Mouse (Mus musculus) megakaryocyte, embryonic 14.5 days (primary cell): ENCODE measurements around the gene Ppp1r9a. TPM values are rescaled to one million over a fixed set of nuclear protein-coding genes. Genes with fewer than 3 reads are reported as not detected.

Experiments used
- H3K27me3 ChIP-seq: replicated peaks from 2 replicates; pipeline ENCODE3; 2012; ENCODE audit warnings: inconsistent platforms
- H3K36me3 ChIP-seq: replicated peaks from 2 replicates; pipeline ENCODE3; 2012; ENCODE audit warnings: low read length, inconsistent platforms, mixed read lengths
- H3K4me1 ChIP-seq: 2 replicates; pipeline ENCODE4 v1.6.1; 2012; ENCODE audit warnings: inconsistent platforms
- H3K4me3 ChIP-seq: replicated peaks from 2 replicates; pipeline ENCODE3; 2012; ENCODE audit warnings: moderate library complexity, mild to moderate bottlenecking, inconsistent platforms
- H3K9me3 ChIP-seq: 2 replicates; pipeline ENCODE4 v1.6.1; 2012; ENCODE audit warnings: inconsistent platforms
- FLI1 ChIP-seq: IDR thresholded peaks from 2 replicates; pipeline ENCODE4 v1.6.1; 2012; ENCODE audit warnings: low read length, inconsistent platforms, mixed read lengths
- GATA1 ChIP-seq: IDR thresholded peaks from 3 replicates; pipeline ENCODE4 v1.6.1; 2012; ENCODE audit warnings: mixed read lengths, low read length, inconsistent platforms, borderline replicate concordance
- polyA plus RNA-seq: library from polyadenylated mRNA; stranded (reverse); fragments of >175 nt; gene quantifications from 2 replicates; pipeline ENCODE4 v1.2.3, GENCODE M21; 2012; ENCODE audit warnings: low replicate concordance; ENCODE audit not compliant: insufficient read depth

Gene Ppp1r9a
- polyA plus RNA-seq, 1 experiment, result 2.5 TPM

GRCm38 (mm10) chr6:4997599-4997998, 94.9 kb downstream of the Ppp1r9a start:
- Histone ChIP-seq H3K9me3 (no peaks in the 10 kb centered on the region), H3K36me3 (no peaks in the 10 kb centered on the region), H3K4me1 (no peaks in the 10 kb centered on the region), H3K4me3 (no peak overlapping the region), H3K27me3 (peaks cover 4% of the 10 kb centered on the region)
- no peak for TF ChIP-seq GATA1
- no peak for TF ChIP-seq FLI1

GRCm38 (mm10) chr6:4998929-4999328, 96.2 kb downstream of the Ppp1r9a start:
- no peaks in the 10 kb centered on the region for H3K36me3 ChIP-seq
- TF ChIP-seq FLI1, result no peak
- no peak for TF ChIP-seq GATA1
- peaks cover under 1% of the 10 kb centered on the region for H3K27me3 ChIP-seq
- no peaks in the 10 kb centered on the region for H3K4me1 ChIP-seq
- no peak overlapping the region for H3K4me3 ChIP-seq
- H3K9me3 ChIP-seq, result no peaks in the 10 kb centered on the region

- Histone ChIP-seq H3K27me3 (peaks cover 1% of the 10 kb centered on the region), H3K4me3 (no peak overlapping the region)
Observed at GRCm38 (mm10) chr6:5000788-5001187, 98.1 kb downstream of the Ppp1r9a start.

DNA sequence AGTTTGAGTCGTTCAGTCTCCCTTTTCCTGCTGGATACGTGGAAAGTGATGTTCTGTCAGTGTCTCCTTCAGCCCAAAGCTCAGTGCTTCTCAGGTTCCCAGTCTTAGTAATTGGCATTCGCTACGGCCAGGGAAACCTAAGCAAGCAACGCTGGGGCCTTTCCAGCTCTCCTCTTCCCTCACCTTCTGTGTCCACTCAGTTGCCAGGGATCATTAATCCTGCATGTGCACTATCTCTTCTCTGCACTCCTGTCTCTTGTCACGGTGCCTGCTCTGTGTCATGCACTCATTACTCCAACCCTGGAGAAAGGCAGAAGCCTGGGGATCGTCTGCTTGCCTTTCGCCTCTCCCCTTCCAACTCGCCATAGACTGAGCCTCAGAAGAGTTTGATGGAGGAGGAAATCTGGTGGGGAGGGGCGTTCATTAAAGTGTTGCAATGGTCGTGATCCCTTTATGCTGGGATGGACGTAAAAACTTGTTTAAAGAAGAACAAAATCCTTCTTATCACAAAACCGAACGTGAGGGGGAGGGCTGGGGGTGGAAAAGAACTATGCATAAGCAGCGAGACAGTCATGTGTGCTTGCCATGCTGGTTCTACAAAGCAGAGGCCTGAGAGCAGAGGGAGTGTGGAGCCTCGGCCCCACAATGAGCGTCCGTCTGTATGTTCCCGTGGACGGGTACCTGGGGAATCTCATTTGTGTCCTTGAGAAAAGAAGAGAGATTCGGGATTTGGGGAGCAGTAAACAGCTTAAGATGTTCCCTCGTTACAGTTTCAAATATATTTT, 103.0 kb downstream of the Ppp1r9a start:
- Histone ChIP-seq H3K9me3 (no peaks in the 10 kb centered on the region), H3K27me3 (peaks cover 1% of the 10 kb centered on the region), H3K4me3 (no peak overlapping the region), H3K4me1 (peaks cover 4% of the 10 kb centered on the region; the same call in 1 of the 2 replicates), H3K36me3 (no peaks in the 10 kb centered on the region)
- TF ChIP-seq GATA1 (no peak), FLI1 (no peak)

More at GRCm38 (mm10) chr6:5000788-5001187, 98.1 kb downstream of the Ppp1r9a start:
- H3K9me3 ChIP-seq, result no peaks in the 10 kb centered on the region
- TF ChIP-seq FLI1 (no peak), GATA1 (no peak)
- H3K36me3 ChIP-seq, result no peaks in the 10 kb centered on the region
- H3K4me1 ChIP-seq, result no peaks in the 10 kb centered on the region

DNA sequence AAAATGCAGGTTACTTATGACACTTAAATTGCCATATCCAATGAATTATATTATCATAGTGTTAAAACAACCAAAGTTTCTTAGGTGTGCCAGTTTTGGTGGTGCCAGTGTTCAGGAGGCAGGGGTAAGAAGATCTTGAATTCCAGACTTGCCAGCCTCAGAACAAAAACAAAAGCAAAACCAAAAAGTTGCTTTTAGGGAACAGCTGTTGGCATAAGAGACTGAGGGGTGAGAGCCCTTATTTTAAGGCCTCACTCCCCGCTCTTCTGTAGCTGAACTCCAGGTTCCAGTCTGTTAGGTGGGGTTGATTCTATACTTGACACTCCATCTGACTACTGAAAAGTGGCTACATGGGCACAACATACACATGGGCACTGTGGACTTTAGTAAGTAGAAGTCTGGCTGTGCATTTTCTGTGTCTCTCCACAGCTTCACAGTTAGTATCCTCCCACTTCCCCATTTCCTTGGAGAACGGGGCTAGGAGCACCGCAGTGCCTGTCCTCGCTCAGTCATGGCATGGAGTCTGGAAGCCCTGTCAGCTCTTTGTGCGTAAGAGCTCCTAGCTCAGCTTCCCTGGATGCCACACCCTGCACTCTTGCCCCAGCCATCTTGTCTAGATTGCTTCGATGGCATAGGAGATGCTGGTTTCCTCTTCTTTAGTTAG, 103.7 kb downstream of the Ppp1r9a start:
- no peak for TF ChIP-seq GATA1
- no peak for TF ChIP-seq FLI1
- Histone ChIP-seq H3K4me1 (peaks cover 4% of the 10 kb centered on the region; the same call in 1 of the 2 replicates), H3K4me3 (peak overlapping the region; percentile 16), H3K9me3 (no peaks in the 10 kb centered on the region), H3K27me3 (peaks cover 1% of the 10 kb centered on the region), H3K36me3 (no peaks in the 10 kb centered on the region)

DNA sequence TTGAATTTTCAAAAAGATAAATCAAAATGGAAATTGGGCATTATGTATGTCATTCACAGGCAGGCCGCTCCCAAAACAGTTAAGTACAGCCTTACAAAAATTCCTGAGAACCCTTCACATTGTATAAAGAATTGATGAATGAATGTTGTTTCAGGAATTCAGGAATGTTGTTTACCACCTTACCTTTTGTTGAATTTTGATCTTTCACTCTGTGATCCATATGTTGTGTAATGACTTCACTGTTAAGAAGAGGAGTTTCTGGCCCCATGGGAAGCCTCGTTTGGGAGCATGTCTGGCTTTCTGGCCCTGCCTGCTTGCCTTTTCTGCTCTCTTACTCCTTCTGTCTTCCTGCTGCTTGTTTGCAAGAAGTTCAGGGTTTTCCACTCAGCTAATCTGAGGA, 105.4 kb downstream of the Ppp1r9a start:
- peaks cover 1% of the 10 kb centered on the region for H3K27me3 ChIP-seq
- H3K9me3 ChIP-seq, result no peaks in the 10 kb centered on the region
- peaks cover 4% of the 10 kb centered on the region; the same call in 1 of the 2 replicates for H3K4me1 ChIP-seq
- H3K36me3 ChIP-seq, result no peaks in the 10 kb centered on the region
- H3K4me3 ChIP-seq, result no peak overlapping the region
- TF ChIP-seq GATA1 (no peak), FLI1 (no peak)

DNA sequence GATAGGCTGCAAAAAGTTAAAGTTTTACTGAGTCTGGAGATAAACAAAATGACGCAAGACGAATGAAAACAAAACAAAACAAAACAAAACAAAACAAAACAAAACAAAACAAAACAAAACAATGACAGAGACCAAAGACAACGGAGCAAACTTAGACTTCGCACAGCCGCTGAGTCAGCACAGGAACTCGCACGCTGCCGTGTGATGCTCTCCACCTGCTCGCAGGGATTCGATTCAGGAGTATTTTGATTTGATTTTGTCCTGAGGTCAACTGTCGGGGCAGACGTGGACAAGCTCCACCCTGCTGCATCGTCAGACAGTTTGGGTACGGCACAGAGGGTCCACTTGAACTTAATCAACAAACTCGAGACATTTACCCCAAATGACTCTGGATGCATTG, 105.9 kb downstream of the Ppp1r9a start:
- Histone ChIP-seq H3K9me3 (no peaks in the 10 kb centered on the region), H3K36me3 (no peaks in the 10 kb centered on the region), H3K4me1 (peaks cover 4% of the 10 kb centered on the region; the same call in 1 of the 2 replicates), H3K27me3 (peaks cover 1% of the 10 kb centered on the region), H3K4me3 (no peak overlapping the region)
- TF ChIP-seq FLI1, result no peak

GRCm38 (mm10) chr6:5010553-5011416, 108.1 kb downstream of the Ppp1r9a start:
- no peaks in the 10 kb centered on the region for H3K27me3 ChIP-seq
- H3K36me3 ChIP-seq, result no peaks in the 10 kb centered on the region
- H3K4me3 ChIP-seq, result no peak overlapping the region
- no peak for TF ChIP-seq GATA1
- no peak for TF ChIP-seq FLI1
- no peaks in the 10 kb centered on the region for H3K9me3 ChIP-seq
- H3K4me1 ChIP-seq, result peaks cover 4% of the 10 kb centered on the region; the same call in 1 of the 2 replicates

DNA sequence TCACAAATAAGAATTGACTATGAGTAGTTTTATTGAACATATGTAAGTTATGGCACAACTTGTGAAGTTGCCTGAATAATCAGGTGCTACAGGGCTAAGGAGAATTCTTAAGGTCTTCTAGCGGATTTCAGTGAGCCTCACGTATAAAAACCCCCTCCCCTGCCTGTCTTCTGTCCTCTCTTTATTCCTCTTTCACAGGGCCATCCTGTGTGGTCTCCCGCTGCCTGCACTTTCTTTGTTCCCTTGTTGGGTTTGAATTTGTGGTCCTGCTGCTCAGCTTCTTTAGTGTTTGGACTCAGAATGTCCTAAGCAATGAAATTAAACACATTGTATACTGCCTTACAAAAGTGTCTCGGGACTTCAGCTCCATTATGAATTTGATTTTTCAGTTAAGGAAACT, 110.1 kb downstream of the Ppp1r9a start:
- H3K36me3 ChIP-seq, result no peaks in the 10 kb centered on the region
- no peaks in the 10 kb centered on the region for H3K4me1 ChIP-seq
- no peak overlapping the region for H3K4me3 ChIP-seq
- no peaks in the 10 kb centered on the region for H3K9me3 ChIP-seq
- no peak for TF ChIP-seq GATA1
- no peak for TF ChIP-seq FLI1
- no peaks in the 10 kb centered on the region for H3K27me3 ChIP-seq
